ENCODE assay signal across 7 mouse cellular contexts in the genomic region with DNA sequence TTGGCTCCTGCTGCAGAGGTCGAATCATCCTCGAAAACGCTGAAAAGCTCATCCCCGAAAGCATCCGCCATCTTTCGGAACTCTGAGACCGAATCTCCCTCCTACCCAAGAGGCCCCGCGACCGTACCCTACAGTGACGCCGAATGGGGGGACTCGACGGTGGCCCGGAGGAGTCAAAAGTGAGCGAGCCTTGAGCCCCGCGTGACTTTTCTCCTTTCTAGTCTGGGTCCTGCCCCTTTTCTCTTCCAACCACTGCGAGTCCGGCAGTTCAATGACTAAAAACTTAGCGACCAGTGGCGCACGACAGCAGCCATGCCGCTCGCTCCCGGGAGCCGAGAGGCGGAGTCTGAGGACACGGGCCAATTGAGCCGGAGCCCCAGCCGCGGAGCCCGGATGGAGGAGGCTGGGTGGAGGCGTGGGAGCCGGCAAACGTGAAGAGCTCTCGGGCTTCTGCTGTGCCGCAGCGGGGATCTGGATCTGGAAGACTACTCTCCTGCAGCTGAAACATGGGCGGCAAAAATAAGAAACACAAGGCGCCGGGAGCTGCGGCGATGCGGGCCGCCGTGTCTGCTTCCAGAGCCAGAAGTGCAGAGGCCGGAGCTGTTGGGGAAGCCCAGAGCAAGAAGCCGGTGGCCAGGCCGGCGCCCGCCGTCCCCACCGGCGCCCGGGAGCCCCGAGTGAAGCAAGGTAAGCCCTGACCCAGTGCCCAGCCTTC. TPM values are rescaled to one million over a fixed set of nuclear protein-coding genes. Genes with fewer than 3 reads are reported as not detected.
DNase-seq lines count a peak whose midpoint lies in the region; ATAC-seq lines count a peak whose summit lies in the region.

A gene (minus strand): TSS at position 112 of the 715 bp plus-strand sequence.
A gene (plus strand): TSS at position 168 of the 715 bp plus-strand sequence.

- peak within 1 kb of the TSS; percentile 64 for H3K4me2 ChIP-seq in embryonic facial prominence, embryonic 12.5 days (replicated peaks)
- peak within 1 kb of the TSS; percentile 77 for H3K4me2 ChIP-seq in limb, embryonic 11.5 days (ENCODE audit: low read depth, severe bottlenecking)
- H3K4me2 ChIP-seq in midbrain, embryonic 14.5 days (ENCODE audit: low read length) = peak within 1 kb of the TSS; percentile 74

- peaks cover 10% of the 10 kb centered on the region for H3K36me3 ChIP-seq in embryonic facial prominence, embryonic 12.5 days
- no peaks in the 10 kb centered on the region for H3K36me3 ChIP-seq in limb, embryonic 11.5 days (ENCODE audit: control insufficient read depth, insufficient read depth, low read length)
- peaks cover 15% of the 10 kb centered on the region for H3K36me3 ChIP-seq in midbrain, embryonic 14.5 days (ENCODE audit: control insufficient read depth, insufficient read depth, low read length)

- ATAC-seq in embryonic facial prominence, embryonic 12.5 days (ENCODE audit: insufficient number of reproducible peaks, insufficient read depth, low FRiP score, low TSS enrichment) = peak; percentile 98
- ATAC-seq in limb, embryonic 11.5 days (ENCODE audit: insufficient number of reproducible peaks, low FRiP score, low TSS enrichment, low read depth) = peak; percentile 97
- ATAC-seq in midbrain, embryonic 14.5 days (ENCODE audit: low FRiP score, low TSS enrichment) = peak; percentile 99

- DNase-seq in adrenal gland, postnatal 25 days = peak; percentile 100
- peak; percentile 100 for DNase-seq in heart, adult 11 months
- peak; percentile 99 for DNase-seq in kidney, adult 18-20 months
- peak; percentile 99 for DNase-seq in limb, embryonic 11.5 days (ENCODE audit: low spot score)
- DNase-seq in midbrain, embryonic 14.5 days = peak; percentile 98
- peak; percentile 95 to 98 for DNase-seq in spleen, adult 18-20 months

- H3K4me3 ChIP-seq in embryonic facial prominence, embryonic 12.5 days = peak within 1 kb of the TSS; percentile 81
- H3K4me3 ChIP-seq in limb, embryonic 11.5 days (ENCODE audit: low read depth, low read length) = peak within 1 kb of the TSS; percentile 87
- peak within 1 kb of the TSS; percentile 77 for H3K4me3 ChIP-seq in midbrain, embryonic 14.5 days (replicated peaks; ENCODE audit: low read depth, low read length)

- under 1% methylated on average over 57 of the region's 57 CpGs for WGBS in embryonic facial prominence, embryonic 12.5 days
- WGBS in limb, embryonic 11.5 days = under 1% methylated on average over 56 of the region's 57 CpGs
- WGBS in midbrain, embryonic 14.5 days = under 1% methylated on average over 57 of the region's 57 CpGs

- H3K27ac ChIP-seq in embryonic facial prominence, embryonic 12.5 days = peak within 1 kb of the TSS; percentile 85
- H3K27ac ChIP-seq in limb, embryonic 11.5 days (replicated peaks; ENCODE audit: low read depth, low read length) = peak within 1 kb of the TSS; percentile 76; the same call in 1 of the 2 replicates
- peak within 1 kb of the TSS; percentile 74 for H3K27ac ChIP-seq in midbrain, embryonic 14.5 days (replicated peaks; ENCODE audit: low read depth, low read length)

- peak within 1 kb of the TSS; percentile 72 for H3K9ac ChIP-seq in embryonic facial prominence, embryonic 12.5 days
- peak within 1 kb of the TSS; percentile 85 for H3K9ac ChIP-seq in limb, embryonic 11.5 days (ENCODE audit: low read length)
- peak within 1 kb of the TSS; percentile 76 for H3K9ac ChIP-seq in midbrain, embryonic 14.5 days (replicated peaks; ENCODE audit: low read length)

- H3K27me3 ChIP-seq in embryonic facial prominence, embryonic 12.5 days = no peaks in the 10 kb centered on the region
- no peaks in the 10 kb centered on the region for H3K27me3 ChIP-seq in limb, embryonic 11.5 days (ENCODE audit: control insufficient read depth, insufficient read depth, low read length)
- H3K27me3 ChIP-seq in midbrain, embryonic 14.5 days (ENCODE audit: control insufficient read depth, insufficient read depth, low read length) = no peaks in the 10 kb centered on the region

- no peaks in the 10 kb centered on the region for H3K9me3 ChIP-seq in embryonic facial prominence, embryonic 12.5 days
- H3K9me3 ChIP-seq in limb, embryonic 11.5 days (ENCODE audit: control insufficient read depth, low read length) = no peaks in the 10 kb centered on the region
- H3K9me3 ChIP-seq in midbrain, embryonic 14.5 days (ENCODE audit: control insufficient read depth, low read length) = no peaks in the 10 kb centered on the region

- H3K4me1 ChIP-seq in embryonic facial prominence, embryonic 12.5 days = peaks cover 11% of the 10 kb centered on the region
- peaks cover 7% of the 10 kb centered on the region for H3K4me1 ChIP-seq in limb, embryonic 11.5 days (ENCODE audit: control insufficient read depth, insufficient read depth, low read length)
- peaks cover 17% of the 10 kb centered on the region for H3K4me1 ChIP-seq in midbrain, embryonic 14.5 days (ENCODE audit: control insufficient read depth, insufficient read depth, low read length)

RNA-seq across cellular contexts. Expression of the first gene that starts in this region (rescaled TPM):
- 46.7 and 53.8 TPM in 2 replicates for total RNA-seq in adrenal gland, postnatal 25 days (2021)
- polyA plus RNA-seq in embryonic facial prominence, embryonic 12.5 days (2016; fragmentation: Nextera tagmentation; extraction: Ambion mirVana) = 92.6 and 93.6 TPM in 2 replicates
- polyA plus RNA-seq in limb, embryonic 11.5 days (2014; fragmentation: Nextera tagmentation; extraction: Ambion mirVana) = 105 and 110 TPM in 2 replicates
- 51.3 and 69.5 TPM in 2 replicates for polyA plus RNA-seq in midbrain, embryonic 14.5 days (2014; fragmentation: Nextera tagmentation; extraction: Ambion mirVana)

RNA-seq across cellular contexts. Expression of the second gene that starts in this region (rescaled TPM):
- total RNA-seq in adrenal gland, postnatal 25 days (2021) = 17.5 and 20.3 TPM in 2 replicates
- polyA plus RNA-seq in embryonic facial prominence, embryonic 12.5 days (2016; fragmentation: Nextera tagmentation; extraction: Ambion mirVana) = 40.9 and 42.9 TPM in 2 replicates
- 33.2 and 39.9 TPM in 2 replicates for polyA plus RNA-seq in limb, embryonic 11.5 days (2014; fragmentation: Nextera tagmentation; extraction: Ambion mirVana)
- 29.0 and 30.9 TPM in 2 replicates for polyA plus RNA-seq in midbrain, embryonic 14.5 days (2014; fragmentation: Nextera tagmentation; extraction: Ambion mirVana)

Comparison
In these comparisons a context has a peak if more than half of its experiments do, and no peak if none do; other contexts are left out.
1. Peak in every context shown above with its lines: DNase-seq, ATAC-seq, H3K4me3 ChIP-seq and H3K27ac ChIP-seq.